Mouse (Mus musculus): Measurements from ENCODE around the gene Mtpn.

Gene Mtpn

DNA sequence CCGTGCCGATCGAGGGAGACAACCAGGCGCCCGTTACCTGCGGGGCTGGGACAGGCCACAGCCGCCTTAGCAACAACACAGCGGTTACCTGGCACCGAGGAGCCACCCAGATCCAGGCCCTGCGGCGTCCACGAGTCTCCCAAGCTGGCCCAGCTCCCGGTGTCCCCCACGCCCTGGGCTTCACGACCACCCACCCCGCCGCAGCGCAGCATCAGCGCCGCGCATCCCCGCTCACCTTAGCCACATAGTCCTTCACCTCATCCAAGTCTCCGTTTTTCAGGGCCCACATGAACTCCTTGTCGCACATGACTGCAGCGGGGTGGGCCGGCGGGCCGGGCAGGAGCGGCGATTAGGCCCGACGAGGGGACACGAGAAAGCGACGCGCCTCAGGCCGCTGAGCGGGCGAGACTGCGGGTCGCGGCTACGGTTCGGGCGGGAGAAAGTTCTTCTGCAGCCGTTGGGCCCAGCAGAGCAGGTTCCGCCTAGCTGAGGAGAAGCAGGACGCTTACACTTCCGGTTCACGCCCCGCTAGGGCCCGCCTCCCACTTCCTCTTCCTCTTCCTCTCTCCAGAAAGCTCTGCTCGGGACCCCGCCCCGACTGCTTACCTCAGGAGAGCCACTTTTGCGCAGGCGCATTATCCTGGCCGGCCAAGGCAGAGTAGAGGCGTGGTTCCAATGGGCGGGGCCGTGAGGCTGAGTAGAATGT, at the start of gene Mtpn:
Mtpn (minus strand) TSS at position 585 of the 706 bp plus-strand sequence.
- DNase-seq, result peak; percentile 100

DNA sequence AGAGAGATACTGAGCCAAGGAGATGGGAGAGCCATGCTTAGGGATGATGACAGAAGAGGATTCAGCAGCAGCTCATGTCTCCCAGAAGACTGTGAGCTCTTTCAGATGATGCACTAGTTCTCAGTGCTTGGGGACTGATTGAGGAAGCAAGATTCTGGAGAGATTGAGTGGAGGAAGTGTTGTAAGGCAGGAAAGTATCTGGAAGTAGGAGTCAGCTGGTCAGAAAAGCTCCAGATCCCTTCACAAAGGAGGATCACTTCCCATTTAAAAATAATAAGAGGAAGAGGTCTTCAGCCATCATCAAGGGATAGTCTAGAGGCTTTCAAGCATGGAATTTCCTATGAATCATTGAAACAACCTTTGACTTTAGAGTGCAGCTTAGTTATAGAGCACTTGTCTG, 29.0 kb upstream of the Mtpn start:
- DNase-seq, result no peak

DNA sequence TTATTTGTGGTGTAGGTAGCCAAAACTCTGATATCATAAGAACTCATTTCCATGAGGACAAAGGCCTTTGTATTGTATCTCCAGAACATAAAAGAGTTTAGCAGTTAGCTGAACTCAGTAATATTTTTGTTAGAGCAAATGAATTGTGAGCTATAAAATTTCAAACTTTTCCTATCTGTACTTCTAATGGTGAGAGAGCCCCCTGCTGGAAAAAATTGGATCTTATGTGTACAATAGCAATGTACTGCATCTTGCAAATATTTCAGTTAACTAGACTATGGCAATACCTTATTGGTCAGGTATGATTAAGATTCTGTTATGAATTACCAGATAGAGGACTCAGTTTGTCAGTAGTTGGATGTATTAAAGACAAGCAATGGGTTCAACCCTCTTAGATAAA, 28.1 kb upstream of the Mtpn start:
- peak; percentile 66 for DNase-seq

DNA sequence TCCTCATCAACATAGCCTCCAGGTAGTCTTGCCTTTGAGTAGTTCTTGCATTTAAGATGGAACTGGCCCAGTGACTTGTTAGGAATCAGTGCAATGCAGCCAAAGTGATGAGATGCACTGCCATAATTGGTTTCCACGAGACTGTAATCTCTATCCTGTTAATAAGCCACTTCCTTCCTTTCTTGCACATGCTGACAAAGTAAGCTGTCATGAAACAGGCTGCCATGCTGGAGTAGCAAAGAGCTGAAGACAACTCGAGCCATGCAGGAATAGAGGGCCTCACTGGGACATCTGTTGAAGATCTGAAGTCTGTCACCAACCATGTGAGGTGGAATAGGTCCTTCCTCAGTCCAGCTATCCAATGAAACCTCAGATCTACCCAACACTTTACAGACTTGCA, 20.3 kb upstream of the Mtpn start:
- no peak for DNase-seq

DNA sequence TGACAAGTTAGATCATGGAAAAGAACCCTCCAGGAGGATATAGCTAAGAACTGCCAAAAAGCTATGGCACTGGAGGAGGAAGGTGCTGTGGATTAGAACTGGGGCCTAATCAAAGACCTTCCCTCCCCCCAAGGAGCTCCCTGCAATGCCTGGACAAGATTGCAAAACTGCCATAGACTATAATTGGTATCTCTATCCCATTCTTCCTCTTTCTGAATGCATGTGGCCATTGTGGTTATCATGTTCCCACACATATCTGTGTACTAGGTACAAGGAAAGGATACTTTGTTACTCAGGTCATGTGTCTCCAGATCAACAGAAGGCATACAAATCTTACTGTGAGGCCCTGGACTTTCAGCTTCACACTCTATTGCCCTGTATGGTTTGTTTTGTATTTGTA, 4.7 kb upstream of the Mtpn start:
- DNase-seq, result no peak

DNA sequence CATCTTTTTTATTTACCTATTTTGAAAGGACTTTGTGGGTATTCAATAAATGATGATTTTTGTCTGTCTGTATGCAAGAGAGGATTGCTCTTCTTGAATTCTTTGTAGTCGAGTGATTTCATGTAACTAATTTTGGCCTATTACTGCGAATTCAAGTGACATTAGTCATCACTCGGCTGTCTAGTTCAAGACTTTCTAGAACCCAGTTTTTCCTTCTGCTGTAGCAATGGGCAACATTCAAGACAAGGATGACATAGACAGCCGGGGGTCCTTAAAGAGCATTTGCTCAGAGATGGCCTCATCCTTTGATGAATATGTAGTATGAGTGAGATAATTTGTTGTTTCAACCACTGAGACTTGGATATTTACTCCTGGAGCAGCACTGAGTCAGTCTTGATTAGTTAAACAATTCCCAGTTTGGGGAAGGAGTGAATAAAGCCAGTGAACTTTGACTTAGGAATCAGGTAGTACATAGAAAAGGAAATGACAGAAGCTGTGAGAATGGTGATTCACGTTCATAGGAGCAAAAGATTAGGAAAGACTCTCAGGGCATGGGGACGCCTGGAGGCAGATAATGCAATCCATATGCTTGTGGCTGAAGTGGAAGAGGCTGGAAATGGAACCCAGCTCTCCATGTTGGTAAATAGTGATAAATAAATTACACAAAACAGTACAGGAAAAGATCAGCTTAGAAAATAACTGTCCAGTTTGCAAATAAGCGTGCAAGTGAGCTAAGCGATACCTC, 3.1 kb upstream of the Mtpn start:
- DNase-seq, result no peak

DNA sequence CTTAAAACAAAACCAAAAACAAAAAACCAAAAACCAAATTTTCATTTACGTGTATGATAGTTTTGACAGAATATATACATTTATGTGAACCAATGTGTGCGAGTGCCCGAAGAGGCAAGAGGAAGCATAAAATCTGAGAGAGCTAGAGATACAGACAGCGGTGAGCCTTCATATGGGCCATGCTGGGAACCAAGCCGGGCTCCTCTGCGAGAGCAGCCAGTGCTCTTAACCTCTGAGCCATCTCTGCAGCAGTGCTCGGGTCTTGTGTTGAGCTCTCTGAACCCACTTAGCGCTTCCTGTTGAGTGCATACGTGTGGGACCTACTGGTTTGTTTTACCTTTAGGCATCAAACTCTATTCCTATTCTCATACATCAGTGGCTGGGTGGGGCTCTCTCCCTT, 689 bp upstream of the Mtpn start:
- DNase-seq, result no peak

DNA sequence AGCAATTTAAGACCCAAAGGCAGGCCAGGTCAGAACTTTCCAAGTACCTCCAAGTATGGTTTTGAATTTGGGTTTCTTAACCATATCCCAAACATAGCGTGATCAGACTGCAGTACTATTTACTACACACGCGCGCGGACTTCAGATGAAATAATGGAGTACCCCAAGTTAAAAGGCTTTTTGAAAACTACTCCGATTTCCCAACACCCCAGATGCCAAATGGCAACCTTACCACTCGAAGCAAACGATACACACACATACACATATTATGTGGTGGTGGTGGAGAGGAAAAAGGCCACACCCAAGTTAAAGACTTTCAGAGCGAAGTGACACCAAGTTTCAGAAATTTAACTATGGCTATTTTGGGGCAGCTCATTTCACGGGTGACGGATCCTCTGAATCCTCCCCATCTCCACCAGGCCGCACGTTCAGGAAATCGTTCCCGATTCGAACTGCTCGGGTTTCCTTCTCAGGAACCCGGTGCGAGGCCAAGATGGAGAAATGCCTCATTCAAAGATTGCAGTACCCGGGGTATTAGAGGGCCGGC, 858 bp downstream of the Mtpn start:
- no peak for DNase-seq

DNA sequence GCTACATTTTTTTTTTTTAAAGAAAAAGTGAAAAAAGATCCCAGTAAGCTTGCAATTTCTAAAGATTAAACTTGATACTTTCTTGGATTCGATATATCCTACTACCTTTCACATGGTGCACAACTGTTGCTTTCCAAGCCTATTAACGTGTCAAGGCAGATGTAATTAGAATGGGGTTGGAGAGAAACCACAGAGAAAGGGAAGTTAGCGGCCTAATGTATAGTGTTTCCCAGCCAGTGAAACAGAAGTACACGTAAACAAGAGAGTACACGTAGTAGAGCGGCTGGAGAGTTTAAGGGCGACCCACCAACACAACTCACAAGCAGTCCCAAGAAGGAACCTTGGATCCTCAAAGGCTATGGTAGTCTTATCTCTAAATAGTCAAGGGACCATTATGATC, 3.7 kb downstream of the Mtpn start:
- no peak for DNase-seq

DNA sequence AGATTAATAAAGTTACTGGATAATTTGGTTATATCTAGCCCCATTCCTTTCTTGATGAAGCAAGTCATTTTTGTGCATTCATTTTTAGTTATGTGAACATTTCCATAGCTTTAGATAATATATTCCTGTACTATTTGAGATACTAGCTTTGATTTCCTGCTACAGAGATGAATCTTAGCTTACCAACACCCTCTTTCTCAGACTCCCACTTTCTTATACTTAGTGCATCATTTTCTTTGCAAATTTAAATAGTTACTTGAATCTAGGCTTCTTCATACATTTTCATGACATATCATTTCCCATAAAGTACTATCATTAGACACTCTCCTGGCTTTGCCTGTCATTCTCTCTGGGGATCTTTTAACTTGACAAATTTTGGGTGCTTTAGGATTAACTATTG, 26.3 kb downstream of the Mtpn start:
- DNase-seq, result no peak

DNA sequence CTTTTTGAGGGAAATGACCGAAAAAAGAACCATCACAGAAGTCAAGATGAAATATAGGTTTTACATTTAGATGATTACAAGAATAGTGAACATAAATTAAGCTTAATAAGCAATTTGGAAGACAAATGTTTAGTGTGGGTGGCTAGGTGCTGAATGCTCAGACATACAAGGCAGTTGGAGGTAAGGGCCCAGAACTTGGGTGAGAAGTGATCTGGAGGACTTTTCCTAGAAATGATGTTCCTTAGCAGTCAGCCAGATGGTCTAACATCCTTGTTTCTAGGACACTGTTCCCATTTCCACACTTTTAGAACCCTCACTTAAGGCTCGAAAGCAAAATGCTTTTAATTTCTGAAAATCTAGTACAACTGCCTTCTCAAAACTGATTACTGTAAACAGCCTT, 34.9 kb downstream of the Mtpn start:
- DNase-seq, result no peak

DNA sequence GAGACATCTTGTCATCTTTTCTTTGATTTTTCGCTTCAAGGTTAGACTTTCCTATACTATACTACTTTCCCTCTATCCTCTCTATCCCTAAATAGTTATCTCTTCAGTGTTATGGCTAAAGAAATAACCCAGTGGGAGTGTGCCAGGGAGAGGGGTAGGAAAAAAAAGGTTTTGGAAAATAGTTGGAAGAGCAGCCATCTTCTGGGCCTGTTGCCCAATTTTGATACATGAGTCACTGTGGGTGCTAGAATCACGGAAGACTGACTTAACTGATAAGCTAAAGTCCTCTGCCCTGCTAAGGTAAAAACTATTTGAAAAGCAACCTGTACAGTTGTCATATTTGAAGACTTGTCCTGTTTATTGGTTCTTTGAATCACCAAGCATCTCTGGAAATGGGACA, 36.8 kb downstream of the Mtpn start:
- DNase-seq, result no peak

DNA sequence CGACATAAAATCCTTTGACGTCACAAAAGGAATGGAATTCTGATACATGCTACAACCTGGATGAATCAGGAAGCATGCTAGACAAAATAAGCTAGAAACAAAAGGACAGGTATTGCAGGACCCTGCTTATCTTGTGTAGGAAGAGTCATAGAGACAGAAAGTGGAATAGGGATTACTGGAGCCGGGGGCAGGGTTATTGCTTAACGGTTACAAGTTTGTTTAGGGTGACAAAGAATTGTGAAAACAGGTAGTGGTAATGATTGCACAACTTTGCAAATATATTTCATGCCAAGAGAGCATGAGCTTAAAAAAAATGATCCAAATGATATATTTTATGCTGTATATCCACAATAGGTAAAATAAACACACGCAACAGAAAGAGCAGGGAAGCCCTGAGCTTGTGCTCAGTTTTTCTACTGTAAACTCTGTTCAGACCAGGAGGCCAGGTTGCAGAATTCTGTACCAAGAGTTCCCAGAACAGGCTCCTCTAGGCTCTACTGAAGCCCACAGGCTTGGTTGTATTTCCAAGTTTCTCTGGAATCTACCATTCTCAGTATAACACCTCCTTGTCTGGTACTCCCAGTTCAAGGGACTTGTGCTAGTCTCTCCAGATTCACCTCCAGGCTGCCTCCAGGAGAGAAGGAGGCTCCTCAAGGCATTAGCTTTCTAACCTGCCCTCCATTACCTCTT, 39.6 kb downstream of the Mtpn start:
- no peak for DNase-seq

DNA sequence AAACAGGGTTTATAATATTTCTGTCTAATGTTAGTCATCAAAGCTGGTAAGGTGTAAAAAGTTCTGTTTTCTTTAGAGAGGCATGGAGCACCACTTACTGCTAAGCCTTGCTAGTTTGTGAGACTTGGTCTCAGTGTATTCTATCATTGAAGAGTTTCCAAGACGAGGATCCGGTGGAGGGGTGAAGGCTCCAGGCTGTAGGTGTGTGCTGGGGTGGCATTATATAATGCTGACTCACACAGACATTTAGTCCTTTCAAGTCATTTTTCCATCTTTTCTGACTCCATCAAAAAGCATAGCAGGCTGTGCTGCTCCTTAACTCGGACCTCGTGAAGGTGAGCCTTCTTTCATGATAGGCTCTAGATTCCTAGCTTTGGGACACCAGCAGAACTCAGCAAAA, 42.3 kb downstream of the Mtpn start:
- no peak for DNase-seq

DNA sequence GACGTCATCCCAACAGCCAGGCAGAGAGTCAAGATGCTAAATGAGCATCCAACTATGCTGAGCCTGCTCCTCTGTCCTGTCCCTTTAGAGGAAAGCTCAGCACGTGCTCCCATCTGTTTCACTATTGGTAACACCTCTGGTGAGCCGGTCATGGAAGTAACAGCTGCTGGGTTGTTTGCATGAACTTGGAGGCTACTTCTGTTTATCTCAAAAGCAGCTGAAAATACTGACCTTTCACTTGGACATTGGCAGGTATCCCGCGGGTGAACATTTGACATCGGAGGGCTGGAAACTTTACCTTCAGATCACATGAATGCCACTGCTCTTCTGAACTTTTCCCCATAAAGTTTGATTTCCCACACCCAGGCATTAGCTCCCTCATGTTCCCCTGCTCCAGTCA, 45.8 kb downstream of the Mtpn start:
- DNase-seq, result peak; percentile 3

DNA sequence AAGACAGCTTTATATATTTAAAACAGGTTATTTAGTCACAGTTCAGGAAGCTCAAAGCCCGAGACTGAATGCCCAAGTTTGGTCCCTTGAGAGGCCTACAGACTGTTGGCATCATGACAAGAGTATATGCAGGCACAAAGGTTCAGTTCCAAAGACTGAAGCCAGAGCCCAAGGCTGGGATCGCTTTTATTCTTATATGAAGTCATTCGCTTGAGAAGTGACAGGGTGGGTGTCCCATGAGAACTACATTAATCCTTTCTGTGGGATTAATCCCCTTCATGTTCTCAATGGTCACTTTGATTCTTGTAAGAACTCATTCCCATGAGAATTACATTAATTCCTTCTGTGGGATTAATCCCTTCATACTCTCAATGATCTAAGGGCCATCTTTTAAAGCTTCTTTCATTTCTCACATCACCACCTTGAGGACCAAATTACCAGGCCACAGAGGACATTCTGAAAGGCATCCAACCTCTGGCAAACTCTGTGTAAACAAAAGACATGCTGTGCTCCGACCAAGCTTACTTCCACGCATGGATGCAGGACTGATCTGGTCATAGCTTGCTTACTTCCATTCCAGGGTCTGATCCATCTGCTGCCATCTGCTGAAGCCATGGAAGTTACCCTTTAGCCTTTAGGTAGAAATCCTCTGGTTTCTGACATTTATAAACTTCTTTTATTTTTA, 59.9 kb downstream of the Mtpn start:
- no peak for DNase-seq

DNA sequence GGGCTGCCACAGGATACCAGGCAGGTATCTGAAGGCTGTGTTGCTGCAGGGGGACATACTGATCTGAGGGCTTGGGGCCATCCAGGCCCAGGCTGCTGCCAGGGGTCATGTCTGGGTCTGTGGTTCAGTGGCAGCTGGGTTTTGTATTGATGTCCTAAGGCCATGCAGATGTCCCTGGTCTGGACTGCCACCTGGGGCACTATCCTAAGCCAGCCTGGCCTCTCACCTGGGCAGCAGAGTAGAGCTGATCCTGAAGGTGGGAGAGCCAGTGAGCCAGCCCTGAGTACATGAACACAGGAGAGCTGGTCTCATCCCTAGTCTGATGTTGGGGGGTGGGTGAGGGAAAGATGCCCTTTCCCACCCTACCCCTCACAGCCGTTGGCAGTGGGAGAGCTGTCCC, 62.9 kb downstream of the Mtpn start:
- DNase-seq, result no peak

DNA sequence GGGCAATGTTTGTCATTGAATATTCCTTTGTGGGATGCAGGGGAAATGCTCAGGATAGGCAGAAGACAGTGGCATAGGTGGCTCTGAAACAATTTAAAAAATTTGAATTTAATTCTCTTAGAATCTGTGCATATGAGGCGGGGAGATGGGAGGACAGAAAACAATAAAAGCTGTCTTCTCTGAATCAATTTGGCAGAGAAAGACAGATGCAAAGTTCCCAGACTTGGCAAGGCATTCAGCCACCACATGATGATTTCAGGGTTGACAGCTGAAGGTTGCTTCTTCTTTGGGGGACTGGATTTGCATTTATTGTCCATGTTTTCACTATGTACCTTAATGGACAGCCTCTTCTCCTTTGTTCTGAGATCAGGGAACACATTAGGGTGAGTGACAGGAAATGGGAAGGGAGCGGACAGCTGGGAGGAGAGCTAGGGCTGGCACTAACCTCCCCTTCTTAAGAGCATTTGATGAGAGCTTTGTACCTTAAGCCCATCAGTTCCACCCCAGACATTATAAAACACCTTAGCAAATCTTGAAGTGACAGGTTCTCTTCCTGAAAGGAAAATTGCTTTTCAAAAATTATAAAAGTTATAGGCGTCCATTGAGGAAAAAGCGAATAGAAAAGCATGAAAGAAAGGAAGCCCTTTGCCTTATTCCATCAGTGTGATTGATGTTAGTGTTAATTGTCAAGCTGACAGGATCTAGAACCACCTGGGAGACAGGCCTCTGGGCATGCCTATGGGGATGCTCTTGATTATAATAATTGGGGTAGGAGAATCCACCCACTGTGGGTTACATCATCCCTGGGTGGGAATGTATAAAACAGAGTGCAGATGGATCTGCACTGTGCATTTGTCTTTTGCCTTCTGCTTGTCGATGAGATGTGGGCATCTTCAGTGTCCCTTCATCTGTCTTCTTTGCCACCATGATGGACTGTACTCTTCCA, 76.0 kb downstream of the Mtpn start:
- DNase-seq, result no peak

DNA sequence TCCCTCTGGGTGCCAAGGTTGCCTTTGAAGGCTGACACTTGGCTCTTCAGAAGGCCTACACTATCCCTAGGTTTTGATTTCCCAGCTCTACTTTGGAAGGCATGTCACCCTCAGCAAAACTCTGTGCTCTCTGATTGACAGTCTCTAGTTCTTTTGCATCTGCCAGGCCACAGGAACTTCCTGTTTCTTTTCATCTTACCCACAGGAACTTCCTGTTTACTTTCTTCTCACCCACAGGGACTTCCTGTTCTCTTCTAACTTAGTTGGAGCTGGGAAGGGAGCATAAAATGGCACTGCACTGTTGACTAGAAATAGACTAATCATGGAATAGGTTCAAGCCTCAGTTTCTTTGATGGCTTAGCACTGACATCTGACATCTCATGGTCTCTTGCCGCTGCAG, 77.2 kb downstream of the Mtpn start:
- no peak for DNase-seq

All from lung, postnatal 10 days (tissue).